Mouse (Mus musculus): ENCODE data around the gene Mrps12. TPM values are rescaled to one million over a fixed set of nuclear protein-coding genes. Genes with fewer than 3 reads are reported as not detected.

Gene Mrps12
- 367 and 514 TPM in 2 replicates for polyA plus RNA-seq (2012)

- TF ChIP-seq GATA1 (IDR thresholded peaks at IDR 0.05; ENCODE audit: low read length) = peak; percentile 24
Observed at GRCm38 (mm10) chr7:28741709-28742438, at the start of gene Mrps12, which contains the start of gene Sars2. Gene Mrps12 (minus strand): TSS chr7:28741820. Gene Sars2 (plus strand): TSS chr7:28741992.

GRCm38 (mm10) chr7:28790066-28790806 lies 48.6 kb upstream of the Mrps12 start:
- no peak for TF ChIP-seq GATA1 (IDR thresholded peaks at IDR 0.05; ENCODE audit: low read length)

- TF ChIP-seq GATA1 (IDR thresholded peaks at IDR 0.05; ENCODE audit: low read length) = no peak
Observed at GRCm38 (mm10) chr7:28789235-28789634, 47.6 kb upstream of the Mrps12 start.

- TF ChIP-seq GATA1 (IDR thresholded peaks at IDR 0.05; ENCODE audit: low read length) = no peak
Observed at GRCm38 (mm10) chr7:28788307-28789195, 46.9 kb upstream of the Mrps12 start, which contains the start of gene Rinl. Gene Rinl (plus strand): TSS chr7:28788969.

GRCm38 (mm10) chr7:28787884-28788283 lies 46.3 kb upstream of the Mrps12 start:
- TF ChIP-seq GATA1 (IDR thresholded peaks at IDR 0.05; ENCODE audit: low read length) = no peak

- TF ChIP-seq GATA1 (IDR thresholded peaks at IDR 0.05; ENCODE audit: low read length) = no peak
Observed at GRCm38 (mm10) chr7:28785161-28785560, 43.5 kb upstream of the Mrps12 start.

- no peak for TF ChIP-seq GATA1 (IDR thresholded peaks at IDR 0.05; ENCODE audit: low read length)
Observed at GRCm38 (mm10) chr7:28781261-28781663, 39.6 kb upstream of the Mrps12 start.

GRCm38 (mm10) chr7:28780857-28781256 lies 39.2 kb upstream of the Mrps12 start:
- no peak for TF ChIP-seq GATA1 (IDR thresholded peaks at IDR 0.05; ENCODE audit: low read length)

GRCm38 (mm10) chr7:28780067-28780658 lies 38.5 kb upstream of the Mrps12 start:
- TF ChIP-seq GATA1 (IDR thresholded peaks at IDR 0.05; ENCODE audit: low read length) = no peak

- TF ChIP-seq GATA1 (IDR thresholded peaks at IDR 0.05; ENCODE audit: low read length) = no peak
Observed at GRCm38 (mm10) chr7:28778825-28779224, 37.2 kb upstream of the Mrps12 start.

- TF ChIP-seq GATA1 (IDR thresholded peaks at IDR 0.05; ENCODE audit: low read length) = no peak
Observed at GRCm38 (mm10) chr7:28775129-28775528, 33.5 kb upstream of the Mrps12 start.

- no peak for TF ChIP-seq GATA1 (IDR thresholded peaks at IDR 0.05; ENCODE audit: low read length)
Observed at GRCm38 (mm10) chr7:28774164-28774563, 32.5 kb upstream of the Mrps12 start.

- TF ChIP-seq GATA1 (IDR thresholded peaks at IDR 0.05; ENCODE audit: low read length) = no peak
Observed at GRCm38 (mm10) chr7:28773163-28773562, 31.5 kb upstream of the Mrps12 start.

- TF ChIP-seq GATA1 (IDR thresholded peaks at IDR 0.05; ENCODE audit: low read length) = no peak
Observed at GRCm38 (mm10) chr7:28771867-28772266, 30.2 kb upstream of the Mrps12 start.

GRCm38 (mm10) chr7:28770309-28770708 lies 28.7 kb upstream of the Mrps12 start:
- TF ChIP-seq GATA1 (IDR thresholded peaks at IDR 0.05; ENCODE audit: low read length) = no peak
